Mouse (Mus musculus): ENCODE results near the gene Lhx2. TPM values are rescaled to one million over a fixed set of nuclear protein-coding genes. Genes with fewer than 3 reads are reported as not detected.

Gene Lhx2
- total and polyA plus RNA-seq, 2 experiments from 2014 or later: not detected

DNA sequence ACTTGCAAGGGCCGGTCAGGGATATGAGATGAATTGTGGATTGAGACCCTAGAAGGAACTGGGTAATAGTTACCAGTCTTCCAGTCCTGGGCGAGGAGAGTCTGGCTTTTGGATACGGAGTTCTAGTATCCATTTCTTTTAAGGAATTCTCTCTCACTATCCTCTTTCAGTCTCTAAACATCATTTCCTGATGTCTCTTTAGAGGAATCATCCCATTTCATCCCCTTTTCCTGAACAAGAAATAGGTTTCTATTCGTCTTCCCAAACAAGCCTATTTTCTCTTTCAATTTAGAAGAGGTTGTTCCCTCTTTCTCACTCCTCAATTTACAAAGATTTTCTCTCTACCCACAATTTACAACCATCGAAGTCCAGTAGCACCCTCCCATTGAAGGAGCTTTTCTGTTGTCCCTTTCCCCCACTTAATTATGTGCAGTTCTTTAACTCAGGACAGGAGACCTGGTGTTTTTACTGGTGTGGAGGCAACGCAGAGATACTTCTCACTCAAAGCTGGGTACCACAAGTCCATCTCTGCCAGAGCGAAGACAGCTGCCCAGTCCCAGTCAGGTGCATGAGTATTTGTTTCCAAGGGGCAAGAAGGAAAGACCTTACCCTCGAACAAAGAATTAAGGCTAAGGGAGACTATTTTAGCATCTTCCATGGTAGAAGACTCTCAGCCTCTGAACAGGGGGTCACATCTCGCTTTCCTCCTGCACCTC is 987 bp downstream of the Lhx2 start:
- no peaks in the 10 kb centered on the region for H3K36me3 ChIP-seq (replicated peaks; ENCODE audit: control insufficient read depth, insufficient read depth, low read length)
- TF ChIP-seq EP300 (IDR thresholded peaks at IDR 0.05; ENCODE audit: low read depth) (no peak), CTCF (IDR thresholded peaks at IDR 0.05; ENCODE audit: low read depth) (no peak)
- DNase-seq (ENCODE audit: low spot score): no peak
- H3K4me2 ChIP-seq (ENCODE audit: low read depth, low read length): peak overlapping the region; percentile 81
- no peak overlapping the region for H3K9ac ChIP-seq (replicated peaks; ENCODE audit: low read depth, low read length)
- no peak for ATAC-seq (ENCODE audit: insufficient read depth, low read depth)
- H3K4me3 ChIP-seq (ENCODE audit: low read depth, low read length): peak overlapping the region; percentile 51
- H3K27ac ChIP-seq (ENCODE audit: low read depth): no peak overlapping the region
- H3K9me3 ChIP-seq (replicated peaks; ENCODE audit: control insufficient read depth, low read length): no peaks in the 10 kb centered on the region
- peaks cover 10% of the 10 kb centered on the region; the same call in 1 of the 2 replicates for H3K4me1 ChIP-seq (ENCODE audit: control insufficient read depth, insufficient read depth)
- WGBS: 5% methylated on average over 9 of the region's 9 CpGs
- H3K27me3 ChIP-seq (ENCODE audit: control insufficient read depth, insufficient read depth, low read length): peaks cover 100% of the 10 kb centered on the region

GRCm38 (mm10) chr2:38340626-38341200 is 1.6 kb downstream of the Lhx2 start:
- no peak overlapping the region for H3K9ac ChIP-seq (replicated peaks; ENCODE audit: low read depth, low read length)
- peaks cover 100% of the 10 kb centered on the region for H3K27me3 ChIP-seq (ENCODE audit: control insufficient read depth, insufficient read depth, low read length)
- H3K4me3 ChIP-seq (ENCODE audit: low read depth, low read length): no peak overlapping the region
- TF ChIP-seq CTCF (IDR thresholded peaks at IDR 0.05; ENCODE audit: low read depth): no peak
- TF ChIP-seq EP300 (IDR thresholded peaks at IDR 0.05; ENCODE audit: low read depth): no peak
- H3K9me3 ChIP-seq (replicated peaks; ENCODE audit: control insufficient read depth, low read length): no peaks in the 10 kb centered on the region
- WGBS: 4% methylated on average over 10 of the region's 10 CpGs
- peaks cover 10% of the 10 kb centered on the region; the same call in 1 of the 2 replicates for H3K4me1 ChIP-seq (ENCODE audit: control insufficient read depth, insufficient read depth)
- H3K27ac ChIP-seq (ENCODE audit: low read depth): no peak overlapping the region
- H3K36me3 ChIP-seq (replicated peaks; ENCODE audit: control insufficient read depth, insufficient read depth, low read length): no peaks in the 10 kb centered on the region
- DNase-seq (ENCODE audit: low spot score) (no peak), ATAC-seq (ENCODE audit: insufficient read depth, low read depth) (no peak)
- no peak overlapping the region for H3K4me2 ChIP-seq (ENCODE audit: low read depth, low read length)

DNA sequence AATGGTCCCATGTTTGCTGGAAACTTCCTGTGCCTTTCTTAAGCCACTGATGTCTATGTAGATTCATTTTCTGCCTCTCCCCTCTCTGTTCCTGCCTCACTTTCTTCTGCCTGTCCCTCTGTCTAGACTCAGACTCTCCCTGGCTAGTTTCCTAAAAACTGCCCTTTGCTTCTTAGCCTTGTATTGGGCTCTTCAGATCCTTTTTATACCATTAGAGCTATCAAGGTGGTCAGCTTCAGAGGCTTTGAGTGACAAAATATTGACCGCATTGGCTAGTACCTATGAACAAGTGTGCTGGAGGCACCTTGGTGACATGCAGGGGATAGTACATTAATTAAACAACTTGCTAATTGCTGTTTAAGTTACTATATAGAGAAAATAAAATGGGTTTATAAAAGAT is 4.5 kb downstream of the Lhx2 start:
- Histone ChIP-seq H3K4me2 (ENCODE audit: low read depth, low read length) (no peak overlapping the region), H3K27ac (ENCODE audit: low read depth) (no peak overlapping the region), H3K9me3 (replicated peaks; ENCODE audit: control insufficient read depth, low read length) (no peaks in the 10 kb centered on the region), H3K36me3 (replicated peaks; ENCODE audit: control insufficient read depth, insufficient read depth, low read length) (no peaks in the 10 kb centered on the region), H3K9ac (replicated peaks; ENCODE audit: low read depth, low read length) (no peak overlapping the region), H3K27me3 (ENCODE audit: control insufficient read depth, insufficient read depth, low read length) (peaks cover 100% of the 10 kb centered on the region), H3K4me3 (ENCODE audit: low read depth, low read length) (no peak overlapping the region), H3K4me1 (ENCODE audit: control insufficient read depth, insufficient read depth) (peaks cover 15% of the 10 kb centered on the region)
- DNase-seq (ENCODE audit: low spot score) (no peak), ATAC-seq (ENCODE audit: insufficient read depth, low read depth) (no peak)
- WGBS: 30% methylated on average over 1 of the region's 1 CpGs
- no peak for TF ChIP-seq CTCF (IDR thresholded peaks at IDR 0.05; ENCODE audit: low read depth)
- TF ChIP-seq EP300 (IDR thresholded peaks at IDR 0.05; ENCODE audit: low read depth): no peak

DNA sequence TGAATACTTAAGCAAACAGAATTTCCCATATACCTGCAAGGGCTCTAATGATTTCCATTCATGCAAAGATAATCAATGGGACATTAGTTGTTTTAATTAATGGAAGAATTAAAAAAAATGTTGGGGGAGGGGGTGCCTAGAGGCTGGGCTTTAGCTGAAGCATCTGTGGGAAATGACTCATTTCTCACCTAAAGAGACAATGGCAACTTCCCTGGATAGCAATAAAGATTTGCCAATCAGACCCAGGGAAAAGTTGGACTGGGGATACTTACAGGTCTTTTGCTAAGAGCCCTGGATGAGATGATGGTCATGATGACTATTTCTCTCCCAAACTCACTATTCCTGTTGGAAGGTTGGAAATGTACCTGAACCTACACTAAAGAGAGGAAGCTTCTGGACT is 5.6 kb downstream of the Lhx2 start:
- no peak overlapping the region for H3K9ac ChIP-seq (replicated peaks; ENCODE audit: low read depth, low read length)
- H3K4me3 ChIP-seq (ENCODE audit: low read depth, low read length): no peak overlapping the region
- no peak overlapping the region for H3K4me2 ChIP-seq (ENCODE audit: low read depth, low read length)
- H3K27me3 ChIP-seq (ENCODE audit: control insufficient read depth, insufficient read depth, low read length): peaks cover 100% of the 10 kb centered on the region
- peaks cover 9% of the 10 kb centered on the region for H3K4me1 ChIP-seq (ENCODE audit: control insufficient read depth, insufficient read depth)
- no peak for ATAC-seq (ENCODE audit: insufficient read depth, low read depth)
- no peaks in the 10 kb centered on the region for H3K9me3 ChIP-seq (replicated peaks; ENCODE audit: control insufficient read depth, low read length)
- no peak overlapping the region for H3K27ac ChIP-seq (ENCODE audit: low read depth)
- H3K36me3 ChIP-seq (replicated peaks; ENCODE audit: control insufficient read depth, insufficient read depth, low read length): no peaks in the 10 kb centered on the region
- DNase-seq (ENCODE audit: low spot score): no peak
- TF ChIP-seq EP300 (IDR thresholded peaks at IDR 0.05; ENCODE audit: low read depth): no peak
- TF ChIP-seq CTCF (IDR thresholded peaks at IDR 0.05; ENCODE audit: low read depth): no peak

- no peaks in the 10 kb centered on the region for H3K9me3 ChIP-seq (replicated peaks; ENCODE audit: control insufficient read depth, low read length)
- 12% methylated on average over 6 of the region's 6 CpGs for WGBS
- no peak overlapping the region for H3K27ac ChIP-seq (ENCODE audit: low read depth)
- ATAC-seq (ENCODE audit: insufficient read depth, low read depth) (no peak), DNase-seq (ENCODE audit: low spot score) (no peak)
- no peak overlapping the region for H3K4me2 ChIP-seq (ENCODE audit: low read depth, low read length)
- no peak for TF ChIP-seq CTCF (IDR thresholded peaks at IDR 0.05; ENCODE audit: low read depth)
- no peak for TF ChIP-seq EP300 (IDR thresholded peaks at IDR 0.05; ENCODE audit: low read depth)
- H3K27me3 ChIP-seq (ENCODE audit: control insufficient read depth, insufficient read depth, low read length): peaks cover 100% of the 10 kb centered on the region
- no peak overlapping the region for H3K9ac ChIP-seq (replicated peaks; ENCODE audit: low read depth, low read length)
- H3K4me3 ChIP-seq (ENCODE audit: low read depth, low read length): no peak overlapping the region
- no peaks in the 10 kb centered on the region for H3K36me3 ChIP-seq (replicated peaks; ENCODE audit: control insufficient read depth, insufficient read depth, low read length)
- peaks cover 16% of the 10 kb centered on the region for H3K4me1 ChIP-seq (ENCODE audit: control insufficient read depth, insufficient read depth)
Observed at GRCm38 (mm10) chr2:38346417-38346816, 7.3 kb downstream of the Lhx2 start.

All from heart, postnatal 0 days (tissue).